Mouse (Mus musculus) cerebellum, adult 11-12 months (tissue): ENCODE measurements at regions not wholly inside any gene's neighbourhood (a gene's known extent, or its start where the extent isn't known, plus 50 kb on each side); places are given as distances from the start of the nearest gene placed in this dataset.

Experiments
- DNase-seq: peaks from one replicate; pipeline ENCODE4 v3.0.0; 2022

GRCm38 (mm10) chr15:32110659-32111058 is 66.4 kb upstream of the Tas2r119 start:
- no peak for DNase-seq
